Mouse (Mus musculus): ENCODE measurements at regions not wholly inside any gene's neighbourhood (a gene's known extent, or its start where the extent isn't known, plus 50 kb on each side); places are given as distances from the start of the nearest gene placed in this dataset.
"Not testable (repeated sequence)": the region's sequence is repeated elsewhere in the genome, so short reads cannot be mapped to it uniquely, and the experiment has no call there.

DNA sequence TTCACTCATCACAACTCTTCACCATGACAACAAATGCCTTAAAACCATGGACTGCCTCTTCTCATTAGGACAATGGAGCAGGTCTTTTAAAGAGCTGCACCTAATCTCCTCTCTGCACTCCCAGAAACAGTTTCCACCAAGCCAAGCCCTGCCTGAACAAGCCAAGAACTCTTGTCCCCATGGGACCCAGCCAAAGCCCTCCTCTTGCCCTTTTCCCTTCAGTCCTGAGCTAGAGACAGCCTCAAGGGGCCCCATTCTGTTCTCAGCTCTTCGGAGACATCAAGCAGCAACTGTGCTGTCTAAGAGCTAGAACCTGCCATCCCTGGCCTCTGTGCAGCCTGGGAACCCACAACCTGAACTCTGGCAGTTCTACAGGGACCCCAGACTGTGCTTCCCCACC lies 345.0 kb upstream of the Irak1bp1 start:
- DNase-seq (ENCODE audit: low read depth, low spot score): no peak

DNA sequence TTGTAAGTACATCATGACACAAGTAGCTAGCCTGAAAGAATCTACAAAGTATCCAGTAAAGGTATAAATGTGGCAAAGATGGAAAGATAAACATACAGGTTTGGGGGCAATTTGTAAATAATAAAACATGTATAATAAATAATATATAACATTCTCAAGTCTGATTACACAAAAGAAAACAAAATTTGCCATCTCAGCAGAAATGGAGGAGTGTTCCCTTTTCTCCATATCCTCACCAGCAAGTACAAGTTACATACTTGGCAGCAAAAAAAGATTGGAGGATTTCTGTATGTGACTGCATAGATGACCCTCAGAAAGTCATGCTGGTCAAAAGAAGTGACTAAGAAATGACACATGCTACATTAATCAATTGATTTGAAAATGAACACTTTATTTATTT lies 335.9 kb upstream of the Irak1bp1 start:
- DNase-seq (ENCODE audit: low read depth, low spot score): no peak

DNA sequence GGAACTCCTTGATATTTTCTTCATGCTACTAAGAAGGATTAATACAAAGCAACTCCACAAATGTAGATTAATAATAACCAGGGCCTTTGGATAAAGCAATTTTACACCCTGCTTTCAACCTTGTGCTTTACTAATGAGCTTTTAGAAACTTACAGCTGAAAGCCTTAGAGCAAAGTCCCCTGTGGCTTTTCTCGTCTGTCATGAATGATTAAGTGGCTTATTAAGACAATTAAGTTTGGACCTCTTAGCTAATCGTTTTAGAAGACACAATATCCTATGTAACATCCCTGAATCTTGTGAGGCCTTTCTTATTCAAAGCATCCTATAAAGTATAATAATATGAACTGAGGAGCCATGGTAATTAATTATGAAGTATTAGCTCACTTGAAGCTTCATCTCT lies 319.3 kb upstream of the Irak1bp1 start:
- no peak for DNase-seq (ENCODE audit: low read depth, low spot score)

DNA sequence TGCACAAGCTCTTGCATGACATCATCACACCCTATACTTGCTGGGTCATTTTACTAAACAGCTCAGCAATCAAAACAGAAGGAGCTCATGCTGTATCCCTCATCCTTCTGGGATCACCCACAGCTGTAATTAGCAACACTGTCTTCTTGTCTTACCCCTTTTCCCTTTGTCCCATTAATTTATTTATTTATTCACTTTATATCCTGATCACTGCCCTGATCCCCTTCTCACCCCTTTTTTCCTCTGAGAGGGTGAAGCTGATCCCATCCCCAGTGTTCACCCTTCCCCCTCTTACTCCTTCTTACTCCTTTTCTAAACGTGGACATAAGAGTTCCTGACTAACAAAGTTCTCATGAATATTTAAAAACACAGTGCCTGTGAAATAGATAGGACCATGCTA lies 310.3 kb upstream of the Irak1bp1 start:
- no peak for DNase-seq (ENCODE audit: low read depth, low spot score)

DNA sequence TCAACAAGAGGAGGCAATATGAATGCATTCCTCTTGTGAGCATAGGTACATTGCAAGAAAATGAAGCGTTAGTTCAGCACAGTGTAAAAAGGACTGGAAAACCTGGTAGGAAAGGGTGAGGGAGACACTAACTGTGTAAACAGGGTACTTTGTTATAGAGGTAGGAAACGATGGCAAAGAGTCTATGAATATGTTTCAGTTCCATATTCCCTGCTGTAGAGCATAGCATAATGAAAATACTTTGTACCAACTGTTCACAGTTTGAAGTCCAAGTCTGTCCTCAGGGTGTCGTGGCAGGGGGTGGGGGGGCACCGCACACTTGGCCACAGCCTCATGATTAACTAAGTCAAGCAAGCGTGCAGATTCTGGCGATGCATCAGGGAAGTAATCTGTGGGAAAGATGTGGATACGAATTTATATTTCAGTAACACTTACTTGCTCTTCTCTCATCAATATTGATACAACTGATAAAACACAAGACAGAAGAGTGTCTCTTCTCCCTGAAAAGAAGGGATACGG lies 301.4 kb upstream of the Irak1bp1 start:
- DNase-seq (ENCODE audit: low read depth, low spot score): no peak

DNA sequence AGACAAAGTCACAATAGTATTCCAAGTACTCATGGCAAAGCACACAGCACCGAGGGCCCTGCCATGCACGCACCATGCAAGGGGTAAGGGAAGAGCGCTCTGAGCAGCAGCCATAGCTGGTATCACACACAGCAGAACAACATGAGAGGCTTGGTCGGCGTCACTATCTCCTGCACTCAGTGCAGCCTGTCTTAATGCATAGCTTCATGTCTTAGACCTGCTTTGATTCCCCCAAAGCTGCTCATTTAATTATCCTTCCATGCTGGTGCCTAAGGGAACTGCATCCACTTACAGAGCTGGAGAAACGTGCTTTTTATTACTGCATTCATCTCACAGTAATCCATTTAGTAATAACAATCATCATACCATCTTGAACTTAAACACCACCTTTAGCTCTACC lies 276.6 kb upstream of the Irak1bp1 start:
- no peak for DNase-seq (ENCODE audit: low read depth, low spot score)

DNA sequence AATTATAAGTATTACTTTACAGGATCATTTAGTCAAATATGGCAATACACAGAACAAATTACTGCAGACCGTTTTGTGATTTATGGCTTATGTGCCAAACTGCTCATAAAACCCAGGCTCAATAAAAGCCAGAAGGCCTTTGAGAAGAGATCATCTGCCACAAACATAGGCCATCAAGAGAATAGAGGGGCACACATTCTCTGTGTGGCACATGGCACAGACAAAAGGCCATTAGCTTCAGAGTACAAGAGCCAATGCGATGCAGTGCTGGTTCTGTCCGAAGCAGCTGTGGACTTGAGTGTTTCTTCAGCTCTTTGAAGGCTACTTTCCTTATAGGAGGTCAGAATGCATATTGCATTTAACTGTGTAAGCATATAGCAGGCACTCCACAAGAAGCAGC lies 276.1 kb upstream of the Irak1bp1 start:
- DNase-seq (ENCODE audit: low read depth, low spot score): no peak

DNA sequence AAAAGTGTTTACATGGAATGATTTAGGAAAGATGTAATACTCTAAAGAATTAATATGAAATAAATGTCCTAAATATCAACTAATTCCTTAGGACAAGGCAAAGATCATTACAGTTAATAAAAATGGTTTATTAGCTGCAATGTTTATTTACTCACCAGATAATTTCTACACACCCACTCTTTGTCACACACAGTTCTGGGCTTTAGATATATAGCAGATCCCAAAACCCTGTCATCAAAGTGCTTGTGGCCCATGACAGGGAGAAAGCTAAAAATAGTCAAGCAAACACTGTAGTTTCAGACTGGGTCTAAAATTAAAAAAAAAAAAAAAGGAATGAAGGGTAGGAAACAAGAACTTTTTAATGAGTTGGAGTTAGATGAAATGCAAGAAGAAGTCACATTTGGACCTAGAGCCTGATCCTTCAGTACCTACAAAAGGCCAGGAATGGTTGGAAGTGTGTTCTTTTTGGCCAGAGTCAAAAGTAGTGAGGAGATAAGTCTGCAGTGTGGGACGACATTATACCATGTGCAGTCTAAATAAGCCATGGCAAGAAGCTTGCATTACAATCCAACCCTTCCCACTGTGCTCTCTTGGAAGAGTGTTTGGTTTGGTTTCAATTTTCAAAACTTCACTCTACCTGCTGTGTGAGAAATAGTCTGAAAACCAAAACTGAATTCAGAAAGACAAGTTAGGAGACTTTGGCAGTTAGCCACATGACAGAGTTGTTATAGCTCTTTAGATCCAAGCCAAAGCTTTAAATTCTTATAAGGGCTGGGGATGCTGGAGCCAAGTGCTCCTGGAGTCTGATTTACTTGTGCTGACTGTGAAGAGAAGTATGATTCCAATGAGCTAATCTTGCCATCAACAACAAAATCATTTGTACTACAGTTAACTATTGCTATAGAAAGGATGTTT lies 266.5 kb upstream of the Irak1bp1 start:
- no peak for DNase-seq (ENCODE audit: low read depth, low spot score)

DNA sequence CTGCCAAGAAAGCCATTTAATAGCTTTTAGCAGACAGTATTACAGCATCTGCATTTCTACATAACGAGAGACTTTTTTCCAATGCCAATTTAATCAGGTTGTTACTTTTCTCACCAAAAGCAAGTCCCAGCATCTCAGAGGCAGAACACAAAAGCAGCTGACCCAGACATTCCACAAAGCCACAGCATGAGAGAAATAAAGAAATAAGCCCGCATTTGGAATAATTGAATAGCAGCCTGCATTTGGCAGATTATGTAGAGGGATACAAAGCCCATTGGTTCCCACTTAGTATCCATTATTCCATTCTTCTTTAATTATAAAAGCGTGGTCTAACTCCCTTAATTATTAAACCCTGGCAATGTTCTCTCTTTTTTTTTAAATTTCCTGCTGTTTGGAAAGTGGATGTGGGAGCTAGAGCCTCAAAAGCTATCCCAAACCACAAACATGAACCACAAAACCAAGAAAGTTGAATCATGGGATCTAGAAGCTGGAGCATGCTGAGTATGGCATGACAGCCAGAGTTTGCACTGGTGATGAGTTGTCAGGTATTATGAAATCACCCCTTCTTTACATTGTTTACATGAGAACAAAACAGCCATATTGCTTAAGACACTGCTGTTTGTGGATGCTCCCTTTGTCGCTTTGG lies 247.8 kb upstream of the Irak1bp1 start:
- no peak for DNase-seq (ENCODE audit: low read depth, low spot score)

DNA sequence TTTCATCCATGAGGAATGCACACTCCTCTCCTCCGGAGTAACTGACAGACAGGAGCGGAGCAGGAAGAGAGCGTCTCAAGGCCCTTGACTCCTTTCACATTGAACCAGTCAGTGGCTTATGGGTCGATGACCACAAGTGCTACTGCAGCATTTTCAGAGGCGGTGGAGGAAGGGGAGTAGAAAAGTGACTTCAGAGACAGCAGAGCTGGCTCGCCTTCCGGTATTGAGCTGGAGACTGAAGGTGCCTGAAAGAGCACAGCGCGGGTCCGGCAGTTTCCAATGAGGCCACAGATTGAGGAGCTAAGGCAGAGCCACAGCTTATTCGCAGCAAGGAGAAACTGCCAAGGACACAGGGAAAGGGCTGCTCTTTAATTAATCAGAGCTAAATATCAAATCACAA lies 220.2 kb upstream of the Irak1bp1 start:
- DNase-seq (ENCODE audit: low read depth, low spot score): no peak

DNA sequence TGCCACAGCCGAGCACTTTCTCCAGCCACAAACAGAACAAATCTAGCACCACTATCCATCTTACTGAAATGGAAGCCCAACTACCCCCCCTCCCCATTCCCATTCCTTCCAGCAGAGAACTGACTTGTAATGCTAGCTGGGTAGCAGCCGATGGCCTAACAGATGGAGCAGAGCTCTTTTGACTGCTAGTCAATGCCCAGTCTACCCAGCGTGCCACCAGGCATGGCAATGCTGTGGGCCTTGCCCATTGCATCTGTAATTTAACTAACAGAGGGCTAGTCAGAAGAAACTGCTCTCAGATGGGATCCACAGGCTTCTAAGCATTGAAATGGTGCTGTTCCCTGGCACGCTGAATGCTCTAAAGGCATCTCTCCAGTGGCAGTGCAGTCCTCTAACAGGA lies 219.4 kb upstream of the Irak1bp1 start:
- DNase-seq (ENCODE audit: low read depth, low spot score): no peak

DNA sequence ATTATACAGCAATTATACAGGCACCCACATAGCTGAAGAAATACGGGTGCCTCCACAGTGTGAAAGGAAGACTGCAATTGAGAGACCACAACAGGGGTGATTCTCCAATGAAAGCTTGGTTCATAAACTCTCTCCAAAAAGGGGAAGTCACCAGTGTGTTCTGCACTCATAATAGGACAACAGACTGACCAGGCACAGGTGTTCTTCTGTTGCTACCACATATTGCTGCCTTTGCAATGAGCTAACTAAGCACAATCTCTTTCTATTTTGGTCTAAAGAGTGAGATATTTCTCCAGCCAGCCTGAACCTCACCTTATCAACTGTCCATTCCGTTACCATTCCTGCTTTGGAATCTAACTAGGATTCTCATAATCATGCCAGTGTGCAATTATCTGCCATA lies 216.8 kb upstream of the Irak1bp1 start:
- no peak for DNase-seq (ENCODE audit: low read depth, low spot score)

DNA sequence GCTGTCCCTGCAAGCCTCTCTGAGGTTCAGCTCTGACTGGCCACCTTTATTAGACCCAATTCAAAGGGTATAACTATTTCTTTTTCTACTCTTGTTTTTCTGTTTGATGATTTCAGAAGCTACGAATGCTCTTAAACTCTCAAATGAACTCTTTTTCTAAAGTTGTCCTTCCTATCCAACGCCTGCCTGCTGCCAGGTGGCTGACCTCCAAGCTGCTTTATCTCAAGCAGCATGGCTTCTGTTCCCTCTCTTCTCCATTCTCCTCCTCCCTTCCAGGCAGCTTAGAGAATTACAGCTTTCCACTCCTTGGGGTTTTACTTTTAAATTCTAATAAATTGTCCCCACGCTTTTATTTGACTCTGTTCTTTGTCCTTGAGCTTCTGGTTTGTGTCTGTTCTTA lies 196.9 kb upstream of the Irak1bp1 start:
- DNase-seq (ENCODE audit: low read depth, low spot score): no peak

DNA sequence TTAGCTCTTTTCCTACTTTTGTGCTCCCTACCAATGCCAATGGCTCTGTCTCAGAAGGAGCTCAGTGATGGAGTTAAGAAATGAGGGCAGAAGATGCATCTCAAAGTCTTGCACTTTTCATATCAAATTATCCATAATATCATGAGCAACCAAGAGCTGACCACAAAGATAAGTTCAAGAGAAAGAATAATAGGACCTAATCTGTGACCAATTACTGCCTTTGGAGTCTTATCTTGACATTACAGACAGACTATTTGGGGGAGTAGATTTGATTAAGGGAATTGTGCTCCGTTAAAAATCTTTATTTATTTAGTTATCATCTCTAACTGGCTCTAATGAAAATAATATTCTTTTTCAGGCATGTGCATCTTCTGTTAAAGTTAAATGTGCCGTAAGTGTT lies 189.1 kb upstream of the Irak1bp1 start:
- no peak for DNase-seq (ENCODE audit: low read depth, low spot score)

DNA sequence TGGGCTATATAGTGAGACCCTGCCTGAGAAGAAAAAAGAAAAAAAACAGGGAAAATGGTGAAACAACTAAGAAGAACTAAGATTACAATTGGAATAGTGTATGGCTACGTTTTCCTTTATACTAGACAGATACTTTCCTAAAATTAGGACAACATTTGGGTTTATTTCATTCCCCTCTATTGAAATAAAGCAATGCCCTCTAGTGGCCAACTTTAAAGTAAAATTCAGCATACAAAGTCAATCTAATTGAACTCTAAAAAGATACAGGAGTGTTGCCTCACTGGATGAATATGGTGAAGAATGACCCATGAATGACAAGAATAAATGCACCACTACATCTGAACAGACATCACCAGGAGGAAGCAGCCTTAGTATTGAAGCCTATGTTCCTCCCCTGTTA lies 185.4 kb upstream of the Irak1bp1 start:
- DNase-seq (ENCODE audit: low read depth, low spot score): peak; percentile 20

DNA sequence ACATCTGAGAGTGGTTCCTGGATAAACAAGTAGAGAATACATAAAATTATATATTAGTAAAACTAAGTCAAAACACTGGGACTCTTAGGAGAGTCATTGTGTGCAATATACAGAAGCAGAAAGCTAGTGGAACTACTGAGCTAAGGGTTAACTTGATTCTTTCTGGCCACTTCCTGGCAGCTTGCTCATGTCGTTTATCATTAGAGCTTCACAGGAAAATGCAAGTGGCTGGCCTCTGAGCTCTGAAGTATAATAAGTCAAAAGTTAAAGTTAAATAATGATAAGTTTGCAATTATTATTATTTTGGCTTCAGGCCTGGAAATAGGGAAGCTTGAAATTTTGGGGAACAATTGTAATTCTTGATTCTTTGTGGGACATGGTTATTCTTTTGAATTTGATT lies 173.8 kb upstream of the Irak1bp1 start:
- DNase-seq (ENCODE audit: low read depth, low spot score): not testable (repeated sequence)

DNA sequence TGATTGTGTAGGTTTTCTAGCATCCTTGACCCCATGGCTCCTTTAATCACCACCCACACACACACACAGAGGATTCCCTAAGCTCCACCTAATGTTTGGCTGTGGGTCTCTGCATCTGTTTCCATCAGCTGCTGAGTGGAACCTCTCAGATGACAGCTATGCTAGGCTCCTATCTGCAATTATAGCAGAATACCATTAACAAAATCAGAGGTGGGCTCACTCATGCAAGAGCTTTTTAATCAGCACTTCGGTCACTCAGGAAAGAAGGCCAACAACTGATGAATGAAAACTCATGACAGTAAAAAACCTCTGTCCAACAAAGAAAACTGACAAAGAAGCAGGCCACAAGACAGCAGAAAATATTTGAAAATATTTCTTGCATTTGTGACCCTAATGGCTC lies 147.1 kb upstream of the Irak1bp1 start:
- peak; percentile 8 for DNase-seq (ENCODE audit: low read depth, low spot score)

DNA sequence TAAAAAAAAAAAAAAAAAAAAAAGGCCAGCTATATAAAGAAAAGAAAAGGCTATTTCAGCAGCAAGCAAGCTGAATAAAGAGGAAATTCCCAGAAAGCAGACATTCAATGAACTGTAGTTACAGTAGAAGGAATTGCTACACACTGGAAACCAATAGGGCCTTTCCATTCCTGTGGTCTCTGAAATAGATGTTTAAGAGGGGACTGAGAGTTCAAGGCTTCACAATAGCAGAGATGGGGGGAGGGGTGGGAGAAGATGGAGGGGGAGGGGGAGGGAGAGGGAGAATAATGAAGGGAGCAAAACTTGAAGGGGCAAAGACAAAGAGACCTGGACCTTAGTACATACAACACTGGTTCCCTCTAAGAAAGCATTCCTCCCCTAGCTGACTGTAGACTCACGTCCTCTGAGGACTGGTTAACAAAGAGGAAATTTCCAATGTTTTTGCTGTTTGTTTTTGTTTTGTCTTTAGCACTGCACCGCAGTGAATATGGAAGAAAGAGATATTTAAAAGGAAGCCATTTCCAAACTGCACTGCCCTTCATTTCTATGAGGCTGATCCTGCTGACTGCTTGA lies 119.8 kb upstream of the Irak1bp1 start:
- DNase-seq (ENCODE audit: low read depth, low spot score): no peak

DNA sequence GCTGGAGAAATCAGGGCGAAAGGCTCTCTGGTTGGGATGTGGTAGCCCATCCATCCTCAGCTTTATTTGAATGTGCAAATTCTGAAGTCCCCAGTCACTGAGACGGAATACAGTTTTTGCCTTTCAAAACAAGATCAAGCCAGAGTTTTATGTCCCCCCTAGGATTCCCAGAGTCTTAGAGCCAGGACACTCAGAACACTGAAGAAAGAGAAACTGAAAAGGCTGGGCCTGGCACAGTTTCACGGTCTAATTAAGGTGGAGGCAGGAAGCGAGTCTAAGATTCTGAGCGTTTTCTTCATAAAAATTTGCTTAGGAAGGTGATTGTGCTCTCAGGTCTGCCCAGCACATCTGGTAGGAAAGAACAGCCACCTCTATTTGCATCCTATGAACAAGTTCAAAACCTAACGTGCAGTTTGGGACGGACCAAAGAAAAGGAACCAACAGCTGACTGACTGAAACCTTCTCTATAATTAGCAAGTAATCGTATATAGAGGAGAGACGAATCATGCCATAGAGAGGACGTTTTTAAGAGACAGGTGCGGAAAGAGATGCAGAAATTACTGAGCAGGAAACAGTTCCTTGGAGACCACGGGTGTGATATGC lies 119.2 kb upstream of the Irak1bp1 start:
- no peak for DNase-seq (ENCODE audit: low read depth, low spot score)

DNA sequence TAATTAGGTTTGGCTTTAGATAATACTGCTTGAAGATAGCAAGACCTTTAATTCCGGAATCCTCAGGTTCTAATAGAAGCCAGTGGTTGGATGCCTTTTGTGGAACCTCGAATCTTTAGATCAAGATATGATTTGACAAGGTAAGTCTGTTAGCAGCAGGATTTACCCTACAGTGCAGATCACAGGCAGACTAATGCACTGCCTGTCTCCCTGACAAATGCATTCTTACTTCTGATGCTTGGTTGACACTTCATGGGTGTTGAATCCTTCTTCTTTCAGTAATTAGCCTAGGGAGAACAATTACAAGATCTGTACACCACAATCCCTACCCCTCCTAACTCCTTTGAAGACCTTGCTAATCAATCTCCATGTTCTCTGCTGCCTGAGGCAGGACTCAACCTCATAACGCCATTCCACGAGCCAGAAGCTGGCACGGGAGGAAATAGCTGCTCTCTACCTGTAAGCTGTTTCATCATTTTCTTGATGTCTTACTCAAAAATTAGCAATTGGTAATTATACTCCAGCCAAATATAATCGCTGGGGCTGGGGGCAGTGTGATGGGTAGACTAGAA lies 118.3 kb upstream of the Irak1bp1 start:
- no peak for DNase-seq (ENCODE audit: low read depth, low spot score)

DNA sequence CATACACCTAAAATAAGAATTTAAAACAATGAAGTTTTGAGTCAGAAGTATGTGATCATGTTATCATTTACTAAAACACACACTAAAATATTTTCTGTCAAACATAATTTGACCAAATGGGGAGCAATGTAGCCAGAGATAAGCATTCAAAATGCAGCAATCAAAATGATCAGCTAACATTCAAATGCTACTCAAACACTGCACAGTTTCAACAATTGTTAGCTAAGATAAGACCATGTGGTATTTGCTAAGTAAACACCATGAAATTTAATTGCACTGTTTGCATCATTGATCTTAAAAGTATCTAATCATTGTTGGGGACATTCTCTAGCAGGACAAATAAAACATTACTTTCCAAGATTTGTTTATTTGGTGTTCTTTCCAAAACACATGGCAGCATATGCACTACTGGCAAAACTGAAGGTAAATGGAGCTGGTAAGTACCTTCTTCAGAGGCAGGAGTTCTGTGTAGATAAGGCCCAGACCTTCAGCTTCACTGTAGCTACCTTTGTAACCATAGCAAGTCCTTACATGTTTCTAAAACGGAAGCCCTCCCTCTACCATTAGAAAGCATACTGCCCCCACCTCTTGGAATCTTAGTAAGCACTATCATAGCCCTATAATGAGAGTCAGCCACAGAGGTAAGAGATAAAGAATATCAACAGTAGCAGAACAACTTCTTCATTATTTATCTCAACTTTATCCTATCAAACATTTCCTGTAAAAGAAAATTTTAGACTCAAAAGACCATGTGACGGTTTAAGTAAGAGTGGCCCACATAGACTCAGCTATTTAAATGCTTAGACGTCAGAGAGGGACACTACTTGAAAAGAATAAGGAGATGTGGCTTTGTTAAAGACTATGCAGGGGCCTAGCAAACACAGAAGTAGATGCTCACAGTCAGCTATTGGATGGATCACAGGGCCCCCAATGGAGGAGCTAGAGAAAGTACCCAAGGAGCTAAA lies 116.3 kb upstream of the Irak1bp1 start:
- DNase-seq (ENCODE audit: low read depth, low spot score): no peak

Data from retina, adult 2 months (tissue).